Mouse (Mus musculus) stomach, postnatal 0 days (tissue): Measurements from ENCODE around the gene Tubgcp6. TPM values are rescaled to one million over a fixed set of nuclear protein-coding genes. Genes with fewer than 3 reads are reported as not detected.
A peak's percentile ranks its signal among the peaks of the same experiment; 100 is the strongest.

Experiments
- ATAC-seq: fragments of 200-750 bp; cut with Nextera tagmentation; 2 replicates; pipeline ENCODE4 v1.8.0; 2017; ENCODE audit not compliant: low FRiP score, low TSS enrichment
- DNase-seq: peaks from one replicate; pipeline ENCODE4 v3.0.0-alpha.2; 2016; ENCODE audit warnings: low spot score
- H3K27ac ChIP-seq: fragments of 300-500 bp; sonication (generic); replicated peaks from 2 replicates; pipeline ENCODE4 v1.5.1; 2014; ENCODE audit warnings: mild to moderate bottlenecking, control low read depth
- H3K27me3 ChIP-seq: fragments of 300-500 bp; sonication (generic); 2 replicates; pipeline ENCODE4 v1.6.1; 2014; ENCODE audit warnings: low read length; ENCODE audit not compliant: control insufficient read depth, insufficient read depth
- H3K36me3 ChIP-seq: fragments of 300-500 bp; sonication (generic); 2 replicates; pipeline ENCODE4 v1.6.1; 2014; ENCODE audit warnings: low read length, mixed read lengths; ENCODE audit not compliant: control insufficient read depth, insufficient read depth
- H3K4me1 ChIP-seq: fragments of 300-500 bp; sonication (generic); replicated peaks from 2 replicates; pipeline ENCODE4 v1.6.1; 2014; ENCODE audit warnings: antibody characterized with exemption; ENCODE audit not compliant: control insufficient read depth, insufficient read depth
- H3K4me2 ChIP-seq: fragments of 300-500 bp; sonication (generic); replicated peaks from 2 replicates; pipeline ENCODE4 v1.6.1; 2014; ENCODE audit warnings: low read depth, mild to moderate bottlenecking, control low read depth, moderate library complexity
- H3K4me3 ChIP-seq: fragments of 300-500 bp; sonication (generic); 2 replicates; pipeline ENCODE4 v1.5.1; 2014; ENCODE audit warnings: low read depth, low read length, control low read depth
- H3K9ac ChIP-seq: fragments of 300-500 bp; sonication (generic); 2 replicates; pipeline ENCODE4 v1.6.1; 2014; ENCODE audit warnings: mild to moderate bottlenecking, low read length, control low read depth, mixed read lengths
- H3K9me3 ChIP-seq: fragments of 300-500 bp; sonication (generic); 2 replicates; pipeline ENCODE4 v1.6.1; 2016; ENCODE audit warnings: low read length; ENCODE audit not compliant: control insufficient read depth
- CTCF ChIP-seq: IDR thresholded peaks from 2 replicates; pipeline ENCODE4 v1.5.1; 2016; ENCODE audit warnings: antibody characterized with exemption, low read depth, mild to moderate bottlenecking, moderate library complexity
- EP300 ChIP-seq: optimal IDR thresholded peaks from 2 replicates; pipeline ENCODE3; 2016; ENCODE audit warnings: antibody characterized with exemption
- WGBS: fragments of 180-500 bp; shearing (Covaris S2); extraction: QIAGEN DNeasy Blood & Tissue Kit; methylation state at CpG from one replicate; pipeline ENCODE4 v1.1.7; 2014; 5-methylcytosine and 5-hydroxymethylcytosine counted together
- polyA plus RNA-seq: library from polyadenylated mRNA; unstranded; fragments of >200 nt; fragmentation: Nextera tagmentation; extraction: Ambion mirVana; gene quantifications from 2 replicates; pipeline ENCODE4 v1.2.1, GENCODE M21; 2015

Gene Tubgcp6
- polyA plus RNA-seq, 1 experiment from 2014 or later = 4.0 TPM

DNA sequence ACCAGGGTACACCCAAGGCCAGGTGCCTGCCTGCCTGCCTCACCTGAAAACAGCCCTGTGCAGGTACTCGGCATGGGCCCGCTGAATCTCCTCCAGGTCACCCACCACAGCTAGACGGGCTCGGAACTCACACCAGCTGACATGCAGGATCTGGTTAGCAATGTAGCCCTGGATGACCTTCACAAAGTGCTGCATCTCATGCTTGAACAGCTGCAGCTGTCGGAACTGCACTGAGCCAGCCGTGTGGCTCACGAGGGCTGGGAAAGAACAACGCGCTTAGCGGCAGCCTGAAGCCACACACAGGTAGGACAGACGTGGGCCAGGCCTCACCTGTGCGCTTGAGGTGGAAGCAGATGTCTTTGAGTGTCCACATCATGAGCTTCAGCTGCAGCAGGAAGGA lies 22.1 kb downstream of the Tubgcp6 start:
- Histone ChIP-seq H3K4me2 (no peak overlapping the region), H3K9ac (no peak overlapping the region), H3K4me1 (no peaks in the 10 kb centered on the region), H3K9me3 (no peaks in the 10 kb centered on the region), H3K27me3 (no peaks in the 10 kb centered on the region), H3K27ac (no peak overlapping the region), H3K4me3 (no peak overlapping the region), H3K36me3 (peaks cover 56% of the 10 kb centered on the region)
- no peak for ATAC-seq
- 81% methylated on average over 12 of the region's 12 CpGs for WGBS
- no peak for TF ChIP-seq CTCF
- no peak for TF ChIP-seq EP300
- no peak for DNase-seq

DNA sequence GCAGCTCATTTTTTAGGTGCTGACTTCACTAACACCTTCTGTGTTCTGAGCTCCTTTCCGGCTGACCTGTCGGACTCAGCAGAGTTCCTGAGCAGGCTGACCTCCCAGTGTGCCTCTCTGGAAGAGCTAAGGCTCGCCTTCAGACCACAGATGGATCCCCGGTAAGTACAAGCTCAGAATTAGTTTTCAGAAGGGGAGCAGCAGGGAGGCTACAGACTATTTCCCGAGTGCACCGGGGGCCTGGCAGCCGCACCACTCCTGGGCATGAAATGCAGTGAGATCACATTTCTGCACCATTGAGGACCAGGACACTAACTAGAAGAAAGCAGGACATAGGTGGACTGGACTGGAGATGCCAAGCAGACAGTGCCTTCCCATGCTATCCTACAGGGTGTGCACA lies 24.3 kb downstream of the Tubgcp6 start:
- Histone ChIP-seq H3K36me3 (peaks cover 58% of the 10 kb centered on the region), H3K4me3 (no peak overlapping the region), H3K27me3 (no peaks in the 10 kb centered on the region), H3K4me2 (no peak overlapping the region), H3K4me1 (no peaks in the 10 kb centered on the region), H3K27ac (no peak overlapping the region), H3K9ac (no peak overlapping the region), H3K9me3 (no peaks in the 10 kb centered on the region)
- 88% methylated on average over 7 of the region's 7 CpGs for whole genome bisulfite sequencing
- DNase-seq = no peak
- no peak for ATAC-seq
- TF ChIP-seq EP300 (no peak), CTCF (no peak)

DNA sequence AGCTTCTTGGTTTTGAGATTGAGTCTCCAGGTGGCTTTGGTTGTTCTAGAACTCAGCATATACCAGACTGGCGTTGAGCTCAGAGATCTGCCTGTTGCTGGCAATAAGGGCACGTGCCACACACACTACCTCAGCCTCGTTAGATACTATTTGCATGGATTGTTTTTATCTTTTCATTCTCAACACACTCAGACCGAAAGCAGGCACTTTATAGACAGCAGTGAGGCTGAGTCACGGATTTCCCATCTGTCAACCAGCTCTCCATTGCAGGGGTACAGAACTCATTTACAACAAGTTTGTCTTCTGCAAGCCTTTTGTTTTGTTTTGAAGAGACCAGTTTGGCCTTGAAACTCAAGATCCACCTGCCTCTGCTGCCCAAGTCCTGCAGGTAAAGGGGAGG lies 25.5 kb downstream of the Tubgcp6 start:
- Histone ChIP-seq H3K36me3 (peaks cover 59% of the 10 kb centered on the region), H3K27me3 (no peaks in the 10 kb centered on the region), H3K4me3 (no peak overlapping the region), H3K9me3 (no peaks in the 10 kb centered on the region), H3K27ac (no peak overlapping the region), H3K9ac (no peak overlapping the region), H3K4me2 (no peak overlapping the region), H3K4me1 (no peaks in the 10 kb centered on the region)
- 89% methylated on average over 5 of the region's 5 CpGs for WGBS
- DNase-seq (no peak), ATAC-seq (no peak)
- no peak for TF ChIP-seq EP300
- no peak for TF ChIP-seq CTCF

DNA sequence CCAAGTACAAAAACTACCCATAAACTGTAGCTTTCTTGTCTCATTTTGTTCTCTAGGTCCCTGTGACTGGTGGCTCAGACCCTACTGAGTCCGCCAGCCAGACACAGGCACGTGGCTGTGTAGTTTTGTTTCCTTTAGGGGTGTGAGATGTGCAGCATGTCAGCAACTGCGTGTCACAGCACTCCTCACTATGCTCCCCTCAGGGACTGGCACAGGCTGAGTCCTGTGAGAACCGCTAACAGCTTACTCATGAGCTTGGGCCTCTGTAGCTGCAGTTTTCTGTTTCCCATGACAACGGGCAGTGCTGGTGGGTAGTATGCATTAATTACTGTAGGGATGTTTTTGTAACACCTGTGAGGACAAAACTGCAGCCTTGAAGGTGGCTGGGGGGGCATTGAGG lies 30.7 kb downstream of the Tubgcp6 start:
- Histone ChIP-seq H3K4me1 (no peaks in the 10 kb centered on the region; the same call in 1 of the 2 replicates), H3K9me3 (no peaks in the 10 kb centered on the region), H3K36me3 (peaks cover 30% of the 10 kb centered on the region), H3K4me3 (no peak overlapping the region), H3K9ac (no peak overlapping the region), H3K4me2 (no peak overlapping the region), H3K27ac (no peak overlapping the region), H3K27me3 (no peaks in the 10 kb centered on the region)
- no peak for TF ChIP-seq EP300
- TF ChIP-seq CTCF = no peak
- DNase-seq (no peak), ATAC-seq (no peak)
- 76% methylated on average over 5 of the region's 5 CpGs for WGBS

- WGBS = 83% methylated on average over 4 of the region's 4 CpGs
- H3K27me3 ChIP-seq = no peaks in the 10 kb centered on the region
- TF ChIP-seq CTCF (no peak), EP300 (no peak)
- no peak overlapping the region for H3K4me3 ChIP-seq
- ATAC-seq (no peak), DNase-seq (no peak)
- H3K36me3 ChIP-seq = peaks cover 26% of the 10 kb centered on the region
- H3K4me1 ChIP-seq = no peaks in the 10 kb centered on the region; the same call in 1 of the 2 replicates
- H3K9me3 ChIP-seq = no peaks in the 10 kb centered on the region
- H3K27ac ChIP-seq = no peak overlapping the region
- H3K4me2 ChIP-seq = no peak overlapping the region
- no peak overlapping the region for H3K9ac ChIP-seq
Observed at GRCm38 (mm10) chr15:89090662-89091061, 32.2 kb downstream of the Tubgcp6 start.

GRCm38 (mm10) chr15:89089248-89090051 lies 33.5 kb downstream of the Tubgcp6 start:
- ATAC-seq (peak; percentile 56), DNase-seq (peak; percentile 77)
- peak overlapping the region; percentile 94 for H3K27ac ChIP-seq
- H3K4me2 ChIP-seq = peak overlapping the region; percentile 96
- no peak for TF ChIP-seq EP300
- TF ChIP-seq CTCF = no peak; the same call in 1 of the 2 replicates
- H3K27me3 ChIP-seq = no peaks in the 10 kb centered on the region
- H3K36me3 ChIP-seq = peaks cover 27% of the 10 kb centered on the region
- peak overlapping the region; percentile 96 for H3K9ac ChIP-seq
- H3K4me3 ChIP-seq = peak overlapping the region; percentile 93
- H3K9me3 ChIP-seq = no peaks in the 10 kb centered on the region
- WGBS = 3% methylated on average over 45 of the region's 68 CpGs
- no peaks in the 10 kb centered on the region; the same call in 1 of the 2 replicates for H3K4me1 ChIP-seq
